Mouse (Mus musculus) heart, postnatal 4 days (tissue): ENCODE measurements around the gene Tmed6. TPM values are rescaled to one million over a fixed set of nuclear protein-coding genes. Genes with fewer than 3 reads are reported as not detected.

Source experiments
- microRNA-seq, 2 experiments: library from miRNA; unstranded; fragments of <30 nt; microRNA quantifications; one replicate each; pipeline ENCODE4 v1.2.0; 2021 to 2022
- total RNA-seq, 2 experiments: library from RNA; stranded (reverse); gene quantifications; 2 replicates each; pipeline ENCODE4 v1.2.3; 2021

Tmed6 gene
- total RNA-seq, 2 experiments from 2014 or later: not detected

Small RNAs within 50 kb of the gene (microRNA-seq; reads per million reads assigned to microRNA genes)
- gene Mir7075: 0.69 to 2.5 reads per million in 2 experiments

Other genes with a start within 250 kb of the Tmed6 start
- 1 to 10 TPM; 1.3 to 2.4 TPM for gene Has3, start 195.4 kb downstream of the Tmed6 start, total RNA-seq
- gene Utp4, start 172.0 kb downstream of the Tmed6 start, total RNA-seq: 10 to 100 TPM; 25.1 to 30.1 TPM
- gene Sntb2, start 129.9 kb downstream of the Tmed6 start, total RNA-seq: 10 to 100 TPM; 26.5 to 27.5 TPM
- 10 to 100 TPM; 54.2 to 59.1 TPM for gene Vps4a, start 34.4 kb downstream of the Tmed6 start, total RNA-seq
- gene Pdf, start 17.0 kb downstream of the Tmed6 start, total RNA-seq: 10 to 100 TPM; 39.0 TPM
- gene Cog8, start 9.0 kb downstream of the Tmed6 start, total RNA-seq: 10 to 100 TPM; 16.9 to 18.3 TPM
- 10 to 100 TPM; 37.4 to 41.1 TPM for gene Nip7, start 8.8 kb downstream of the Tmed6 start, total RNA-seq
- 10 to 100 TPM; 20.2 to 25.1 TPM for gene Terf2, start 30.9 kb upstream of the Tmed6 start, total RNA-seq
- 10 to 100 TPM; 55.6 to 59.6 TPM for gene Cyb5b, start 85.0 kb upstream of the Tmed6 start, total RNA-seq
- gene Nfat5, start 227.8 kb upstream of the Tmed6 start, total RNA-seq: 10 to 100 TPM; 46.5 to 49.4 TPM